Mouse (Mus musculus) testis, adult 2 months (tissue): ENCODE measurements at regions not wholly inside any gene's neighbourhood (a gene's known extent, or its start where the extent isn't known, plus 50 kb on each side); places are given as distances from the start of the nearest gene placed in this dataset.

Experiments
- CTCF ChIP-seq: fragments of 200-500 bp; IDR thresholded peaks from 2 replicates; pipeline ENCODE4 v1.5.1; 2012; ENCODE audit warnings: low read depth, mild to moderate bottlenecking, inconsistent platforms, low read length, moderate library complexity; ENCODE audit not compliant: control insufficient read depth, insufficient read depth, insufficient replicate concordance
- POLR2A ChIP-seq: fragments of 200-500 bp; IDR thresholded peaks from 2 replicates; pipeline ENCODE4 v1.6.1; 2012; ENCODE audit warnings: low read depth, mild to moderate bottlenecking, inconsistent platforms, low read length, moderate library complexity; ENCODE audit not compliant: control insufficient read depth

DNA sequence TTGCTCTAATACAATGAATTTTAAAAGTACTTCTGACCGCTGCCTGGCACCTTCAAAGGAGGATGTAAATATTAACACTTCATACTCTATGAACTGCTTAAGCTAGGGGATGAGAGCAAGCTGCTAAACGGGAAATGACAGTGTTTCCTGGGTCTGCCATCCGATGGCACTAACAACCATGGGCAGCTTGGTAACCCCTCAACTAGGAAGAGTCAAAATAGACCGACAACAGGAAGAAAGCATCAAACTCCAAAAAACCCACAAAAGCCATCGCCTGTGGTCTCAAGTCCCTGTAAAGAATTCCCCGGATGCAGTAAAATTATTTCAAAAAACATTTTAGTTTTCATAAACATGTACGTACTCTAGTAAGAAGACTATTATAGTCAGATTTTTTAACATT is 175.3 kb upstream of the Smim15 start:
- TF ChIP-seq CTCF = no peak
- TF ChIP-seq POLR2A = no peak
